Mouse (Mus musculus) layer of hippocampus, adult 9-10 months (tissue): ENCODE results near the gene Zfp352.
"Not testable (repeated sequence)": the region's sequence is repeated elsewhere in the genome, so short reads cannot be mapped to it uniquely, and the experiment has no call there.

ENCODE experiments used
- DNase-seq: peaks from one replicate; pipeline ENCODE4 v3.0.0; 2022; ENCODE audit warnings: low spot score

Zfp352 gene

DNA sequence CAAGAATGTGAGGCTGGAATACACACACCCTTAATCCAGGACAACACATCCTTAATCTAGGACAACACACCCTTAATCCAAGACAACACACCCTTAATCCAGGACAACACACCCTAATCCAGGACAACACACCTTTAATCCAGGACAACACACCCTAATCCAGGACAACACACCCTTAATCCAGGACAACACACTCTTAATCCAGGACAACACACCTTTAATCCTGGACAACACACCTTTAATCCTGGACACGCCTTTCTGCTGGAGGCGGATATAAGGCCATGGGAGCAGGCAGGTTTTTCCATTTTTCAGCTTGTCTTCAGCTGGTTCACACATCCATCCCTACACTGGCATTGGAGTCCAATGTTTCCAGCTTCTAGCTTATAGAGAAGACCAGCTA is at the start of gene Zfp352:
Zfp352 (plus strand) TSS at position 301 of the 400 bp plus-strand sequence.
- DNase-seq = no peak

DNA sequence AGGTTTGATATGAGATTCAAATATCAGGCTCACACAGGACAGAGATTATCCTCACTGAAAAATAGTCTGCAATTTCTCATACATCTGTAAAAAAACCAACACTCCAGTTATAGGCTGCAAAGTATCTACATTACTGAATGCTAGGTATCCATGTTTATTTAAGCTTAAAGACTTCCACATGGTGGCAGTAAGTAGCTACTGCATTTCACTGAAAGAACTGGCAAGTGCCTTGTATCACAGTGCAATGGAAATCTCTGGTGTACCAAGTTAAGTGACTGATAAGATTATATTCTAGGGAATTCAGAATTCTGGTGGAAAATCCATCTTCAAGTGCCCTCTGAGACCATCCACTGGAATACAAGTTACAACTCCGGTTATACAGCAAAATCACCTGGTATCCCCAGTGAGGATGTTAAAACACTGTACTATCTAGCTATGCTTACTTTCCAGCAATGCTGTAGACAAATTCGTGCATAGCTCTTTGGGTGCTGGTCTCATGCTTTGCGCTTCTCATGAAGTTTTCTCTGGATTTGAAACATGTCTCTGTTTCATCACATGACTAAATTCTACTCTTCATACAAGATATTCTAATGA is 47.6 kb upstream of the Zfp352 start:
- DNase-seq = peak; percentile 4

DNA sequence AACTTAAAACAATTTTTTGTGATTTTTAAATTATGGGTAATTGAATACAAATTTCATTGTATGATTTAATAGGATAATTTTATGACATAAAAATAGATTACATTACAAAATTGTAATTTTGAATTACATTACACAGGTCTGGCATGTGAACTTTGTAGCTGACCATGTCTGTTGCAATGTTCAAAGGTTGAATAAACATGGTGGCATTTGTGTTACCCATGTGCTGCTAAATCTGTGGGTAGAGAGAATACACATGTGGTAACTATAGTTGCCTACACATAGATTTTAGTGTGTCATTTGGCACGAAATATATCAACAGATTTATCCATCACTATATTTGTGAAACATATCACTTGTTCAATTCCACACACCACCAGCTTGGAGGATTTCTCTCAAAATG is 44.6 kb upstream of the Zfp352 start:
- no peak for DNase-seq

DNA sequence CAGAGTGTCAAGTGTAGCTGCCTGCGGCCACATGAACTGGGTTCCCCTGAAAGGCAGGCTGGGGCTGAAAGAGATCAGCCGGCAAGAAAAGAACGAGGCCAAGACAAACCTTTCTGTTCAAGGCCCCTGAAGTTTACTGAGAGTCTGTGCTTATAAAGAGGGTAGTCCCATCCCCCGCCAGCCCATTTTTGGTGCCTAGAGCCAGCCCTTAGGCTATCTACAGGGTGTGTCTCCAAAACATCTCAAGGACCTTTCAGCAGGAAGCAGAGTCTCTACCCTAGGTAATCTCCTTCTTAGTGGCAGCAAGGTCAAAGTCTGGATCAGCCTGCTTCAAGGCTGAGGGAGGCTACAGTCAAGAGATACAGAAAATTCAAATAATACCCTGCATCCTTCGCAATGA is 15.2 kb upstream of the Zfp352 start:
- DNase-seq = no peak

DNA sequence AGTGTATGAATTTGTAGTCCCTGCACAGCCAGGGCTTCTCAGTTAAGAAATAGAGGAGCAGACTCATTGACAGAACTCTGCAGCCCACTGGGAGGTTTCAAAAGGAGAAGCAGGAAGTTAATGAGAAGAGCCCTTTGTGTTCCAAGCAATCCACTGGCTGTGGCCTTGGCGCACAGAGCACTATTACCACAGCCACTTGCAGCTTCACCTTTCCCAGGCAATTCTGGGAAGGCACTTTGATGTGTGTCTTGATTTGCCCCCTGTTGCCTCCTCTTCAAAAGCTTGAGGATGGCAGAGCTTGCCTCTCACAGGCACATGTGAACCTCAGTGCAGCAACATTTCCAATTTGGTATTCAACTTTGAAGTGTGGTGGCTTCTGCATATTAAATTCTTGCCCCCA is 7.1 kb upstream of the Zfp352 start:
- no peak for DNase-seq

DNA sequence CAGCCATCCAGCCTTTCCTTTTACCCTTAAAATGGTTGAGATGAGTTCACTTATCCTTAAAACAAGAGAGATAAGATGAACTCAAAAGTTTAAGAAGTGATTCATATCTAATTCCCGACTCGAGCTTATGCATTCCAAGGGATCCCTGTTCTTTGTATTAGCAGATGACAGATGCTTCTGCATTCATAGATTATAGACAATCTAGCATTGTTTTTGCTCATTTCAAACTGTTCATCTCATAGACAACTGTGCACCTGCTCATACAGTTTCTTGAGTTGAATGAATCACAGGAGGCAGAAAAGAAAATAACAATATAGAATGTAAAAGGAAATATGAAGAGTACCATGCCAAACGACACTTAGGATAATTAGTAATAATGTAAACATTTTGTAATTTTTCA is 6.5 kb upstream of the Zfp352 start:
- no peak for DNase-seq

DNA sequence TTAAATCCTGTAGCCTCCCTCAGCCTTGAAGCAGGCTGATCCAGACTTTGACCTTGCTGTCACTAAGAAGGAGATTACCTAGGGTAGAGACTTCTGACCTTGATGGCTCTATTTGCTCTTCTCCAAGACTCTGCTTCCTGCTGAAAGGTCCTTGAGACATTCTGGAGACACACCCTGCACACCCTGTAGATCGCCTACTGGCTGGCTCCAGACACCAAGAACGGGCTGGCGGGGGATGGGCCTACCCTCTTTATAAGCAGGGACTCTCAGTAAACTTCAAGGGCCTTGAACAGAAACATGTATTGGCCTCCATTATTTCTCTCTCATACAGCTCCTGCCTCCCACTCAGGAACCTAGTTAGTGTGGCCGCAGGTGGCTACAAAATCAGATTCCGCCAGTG is 17.0 kb downstream of the Zfp352 start:
- not testable (repeated sequence) for DNase-seq

DNA sequence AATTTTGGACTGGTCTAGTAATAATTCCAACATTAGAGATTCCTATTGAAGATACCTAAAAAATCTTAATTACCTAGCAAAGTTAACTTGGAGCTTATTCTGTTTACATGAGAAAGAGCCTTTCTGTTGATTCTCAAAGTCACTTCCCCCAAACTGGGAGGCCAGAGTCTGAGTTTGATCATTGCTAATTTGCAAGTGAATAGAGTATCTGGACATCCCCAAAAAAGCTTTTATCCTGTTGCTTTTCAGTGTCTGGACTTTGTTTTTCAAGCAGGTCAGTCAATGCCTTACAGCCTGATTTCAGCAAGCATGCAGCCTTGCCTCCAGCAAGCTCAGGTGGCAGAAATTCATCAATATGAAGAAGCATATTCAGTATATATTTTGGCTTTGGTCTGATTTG is 51.2 kb downstream of the Zfp352 start:
- no peak for DNase-seq
